Mouse (Mus musculus) cortical plate, adult 2 months (tissue): ENCODE results near the gene Ppp1r37.

Source experiments
- CTCF ChIP-seq: fragments of 200-500 bp; IDR thresholded peaks from 2 replicates; pipeline ENCODE4 v1.5.1; 2011; ENCODE audit warnings: mild to moderate bottlenecking, control low read depth, low read length; ENCODE audit not compliant: insufficient read depth; ENCODE audit errors: extremely low read depth
- POLR2A ChIP-seq: fragments of 200-500 bp; IDR thresholded peaks from 2 replicates; pipeline ENCODE4 v1.6.1; 2011; ENCODE audit warnings: mild to moderate bottlenecking, low read length, control low read depth; ENCODE audit not compliant: insufficient read depth; ENCODE audit errors: extremely low read depth

- TF ChIP-seq POLR2A (no peak), CTCF (no peak)
These were observed 21.2 kb downstream of the Ppp1r37 start for GRCm38 (mm10) chr7:19541681-19542154.
